Mouse (Mus musculus): Measurements from ENCODE around the gene Cyct. TPM values are rescaled to one million over a fixed set of nuclear protein-coding genes. Genes with fewer than 3 reads are reported as not detected.

Gene Cyct
- total RNA-seq, 2 experiments from 2014 or later = not detected

DNA sequence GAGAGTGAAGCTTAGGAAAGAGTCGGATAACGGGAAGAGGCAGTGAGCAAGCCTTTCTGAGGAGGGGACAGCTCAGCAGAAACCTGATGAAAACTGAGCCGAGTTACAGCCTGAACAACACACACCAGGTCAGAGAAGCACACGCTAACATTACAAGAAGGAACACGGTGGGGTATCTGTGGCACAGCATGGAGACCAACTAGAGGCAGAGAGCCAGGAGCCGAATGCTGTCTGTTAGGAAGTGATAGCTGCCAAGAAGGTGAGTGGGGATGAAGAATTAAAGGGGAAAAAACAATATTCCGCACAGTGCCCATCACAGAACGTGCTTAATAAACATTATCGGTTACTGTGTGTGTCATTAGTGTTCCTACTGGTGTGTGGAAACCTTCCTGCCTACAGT, 18.1 kb downstream of the Cyct start:
- DNase-seq (ENCODE audit: low spot score in 2 of 2) = no peak
- intact Hi-C loops (cut with DNase I) = no loop called here

DNA sequence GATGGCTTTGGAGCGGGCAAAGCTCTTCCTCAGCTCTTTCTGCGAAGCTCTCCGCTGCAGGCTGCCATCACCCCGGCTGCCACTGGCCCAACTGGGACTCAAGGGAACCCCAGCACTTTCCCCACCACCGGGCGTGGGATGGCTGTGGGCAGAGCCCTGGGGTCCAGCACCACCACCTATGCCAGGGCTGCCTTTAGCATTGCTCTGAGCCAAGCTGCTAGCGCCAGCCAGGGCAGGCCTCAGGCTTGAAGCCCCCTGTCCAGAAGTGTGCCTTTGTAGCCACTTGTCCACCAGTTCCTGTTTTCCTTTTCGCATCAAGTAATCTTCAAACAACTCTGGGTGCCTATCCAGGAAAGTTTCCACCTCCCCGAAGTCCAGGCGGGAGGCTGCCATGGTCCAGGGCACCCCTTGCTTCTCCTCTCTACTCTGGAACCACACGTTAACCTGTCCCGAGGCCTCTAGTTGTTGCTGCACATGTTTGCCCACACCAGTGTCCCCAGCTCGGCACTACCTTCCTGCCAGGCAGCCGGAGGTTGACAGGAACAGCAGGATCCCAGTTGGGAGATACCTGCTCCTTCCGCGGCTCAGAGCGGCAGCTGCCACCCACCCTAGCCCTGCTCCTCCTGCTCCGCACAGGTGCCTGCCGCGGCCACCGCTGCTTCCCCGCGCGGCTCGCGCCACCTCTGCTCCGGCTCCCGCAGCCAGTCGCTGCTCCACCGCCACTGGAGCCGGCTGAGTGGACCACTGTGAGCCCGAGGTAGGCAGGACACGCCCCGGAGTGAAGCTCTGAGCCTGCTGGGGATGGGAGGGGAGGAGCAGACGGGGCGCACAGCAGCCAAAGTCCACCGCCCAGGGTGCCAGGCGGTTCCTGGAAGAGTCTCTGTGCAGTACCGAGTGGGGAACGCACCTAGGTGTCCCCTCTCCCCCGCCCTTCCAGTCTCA, 21.8 kb downstream of the Cyct start, which contains the start of gene Pde11a:
Gene Pde11a, minus strand, starts transcription at position 560 of the 942 bp plus-strand sequence.
- intact Hi-C loops (cut with DNase I) = loop anchor here (5.0 kb wide), 1 partner anchor 81 kb away; no protein-coding TSS in a partner anchor
- DNase-seq (ENCODE audit: low spot score in 2 of 2) = peak; percentile 2 to 11

DNA sequence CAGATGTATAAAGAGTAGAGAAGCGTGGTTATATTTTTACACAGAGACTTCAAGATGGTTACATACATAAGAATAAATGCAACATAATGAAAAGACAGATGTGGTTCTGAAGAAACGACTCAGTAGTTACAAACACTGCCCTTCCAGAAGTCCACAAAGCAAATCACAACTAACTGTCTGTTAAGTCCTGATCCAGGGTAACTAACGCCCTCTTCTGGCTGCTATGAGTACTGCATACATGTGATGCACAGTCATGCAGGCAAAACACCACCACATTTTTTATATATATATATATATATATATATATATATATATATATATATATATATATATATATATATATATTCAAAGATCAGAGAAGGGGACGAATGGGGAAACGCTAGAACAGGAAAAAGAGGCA, 25.7 kb downstream of the Cyct start:
- intact Hi-C loops (cut with DNase I) = no loop called here
- DNase-seq (ENCODE audit: low spot score in 2 of 2) = no peak

GRCm38 (mm10) chr2:76332161-76332805, 28.0 kb downstream of the Cyct start:
- peak in 1 of 2 experiments; percentile 6 for DNase-seq (ENCODE audit: low spot score in 2 of 2)
- intact Hi-C loops (cut with DNase I) = no loop called here

DNA sequence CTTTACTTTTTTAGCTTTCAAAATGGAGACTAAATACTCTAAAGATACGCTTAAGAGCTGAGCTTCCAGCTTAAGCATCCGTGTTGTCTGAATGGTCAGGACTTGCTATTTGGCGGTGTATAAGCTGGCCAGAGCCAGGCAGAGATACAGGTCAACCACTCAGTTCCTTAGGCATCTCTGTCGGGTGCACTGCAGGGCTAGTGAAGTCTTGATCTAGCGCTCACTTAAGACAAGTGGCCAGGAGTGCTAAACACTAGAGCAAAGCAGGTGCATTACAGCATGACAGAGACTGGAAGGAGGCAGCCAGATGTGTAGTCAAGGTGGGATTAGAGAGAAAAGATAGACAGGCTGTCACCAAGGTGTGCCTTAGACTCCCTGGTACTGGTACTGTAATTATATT, 30.2 kb downstream of the Cyct start:
- intact Hi-C loops (cut with DNase I) = no loop called here
- DNase-seq (ENCODE audit: low spot score in 2 of 2) = no peak

DNA sequence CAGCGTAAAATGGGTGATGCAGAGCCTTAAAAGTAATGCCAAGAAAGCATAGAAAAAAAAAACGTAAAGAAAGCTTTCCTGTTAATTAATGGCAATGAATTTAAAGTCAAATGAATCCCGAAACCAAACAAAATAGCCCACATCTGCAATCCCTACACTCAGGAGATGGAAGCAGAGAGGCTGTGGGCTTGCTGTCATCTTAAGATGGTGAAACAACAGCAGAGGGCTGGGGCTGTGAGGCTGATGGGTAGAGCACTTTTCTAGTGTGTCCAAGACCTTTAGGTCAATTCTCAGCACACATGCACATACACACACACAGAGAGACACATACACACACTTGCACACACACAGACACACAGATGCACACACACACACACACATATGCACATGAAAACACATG, 34.1 kb downstream of the Cyct start:
- DNase-seq (ENCODE audit: low spot score in 2 of 2) = no peak
- intact Hi-C loops (cut with DNase I) = no loop called here

- DNase-seq (ENCODE audit: low spot score in 2 of 2) = no peak
- intact Hi-C loops (cut with DNase I) = no loop called here
Observed at GRCm38 (mm10) chr2:76324463-76324862, 35.8 kb downstream of the Cyct start.

DNA sequence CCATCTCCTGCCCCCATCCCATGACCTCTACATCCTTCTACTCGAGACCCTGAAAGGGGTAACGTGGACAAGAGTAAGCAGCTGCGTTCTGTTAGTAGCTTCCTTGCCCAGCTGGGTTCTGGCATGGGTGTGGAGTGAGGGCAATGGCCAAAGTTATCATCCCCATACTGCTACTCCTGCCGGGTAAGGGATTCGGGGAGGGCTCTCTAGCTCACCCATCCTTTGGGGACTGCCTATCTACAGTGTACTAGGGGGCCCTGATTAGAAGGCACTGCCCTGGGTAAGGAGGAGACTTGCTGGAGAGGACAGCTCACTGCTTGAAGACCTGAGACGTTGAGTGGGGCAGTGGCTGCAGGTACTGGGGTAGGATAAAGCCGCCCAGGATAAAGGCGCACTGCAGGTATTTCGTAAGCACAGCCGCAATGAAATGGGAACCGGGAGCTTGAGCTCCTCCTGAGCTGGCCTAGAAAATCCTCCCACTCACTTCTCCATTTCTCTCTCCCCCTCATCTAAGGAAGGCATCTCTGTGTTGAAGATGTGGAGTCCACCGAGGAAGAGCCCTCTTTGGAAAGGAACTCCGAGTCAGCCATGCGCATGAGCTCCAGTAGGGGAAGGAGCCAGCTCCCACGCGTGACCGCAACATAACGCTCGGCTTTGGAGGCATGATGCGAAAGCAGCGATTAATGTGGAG, 36.9 kb downstream of the Cyct start:
- DNase-seq (ENCODE audit: low spot score in 2 of 2) = peak in 1 of 2 experiments; percentile 64
- intact Hi-C loops (cut with DNase I) = no loop called here

DNA sequence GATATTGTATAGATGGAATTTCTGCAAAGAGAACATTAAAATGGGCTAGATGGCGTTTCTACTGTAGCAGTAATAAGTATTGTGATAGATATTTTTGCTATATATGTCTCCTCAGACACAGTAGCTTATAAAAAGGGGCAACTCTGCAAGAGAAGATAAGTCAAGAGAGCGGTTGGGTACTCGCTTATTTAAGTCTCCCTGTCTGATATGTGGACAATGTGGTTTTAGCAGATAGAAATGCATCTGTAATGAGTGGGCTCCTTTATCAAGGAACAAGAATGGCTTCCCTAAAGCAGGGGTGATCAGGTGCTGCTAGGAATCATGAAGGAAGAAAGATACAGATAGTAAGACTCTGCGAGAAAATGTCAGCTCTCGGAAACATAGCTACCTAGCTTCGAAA, 39.9 kb downstream of the Cyct start:
- no peak for DNase-seq (ENCODE audit: low spot score in 2 of 2)
- intact Hi-C loops (cut with DNase I) = no loop called here

DNA sequence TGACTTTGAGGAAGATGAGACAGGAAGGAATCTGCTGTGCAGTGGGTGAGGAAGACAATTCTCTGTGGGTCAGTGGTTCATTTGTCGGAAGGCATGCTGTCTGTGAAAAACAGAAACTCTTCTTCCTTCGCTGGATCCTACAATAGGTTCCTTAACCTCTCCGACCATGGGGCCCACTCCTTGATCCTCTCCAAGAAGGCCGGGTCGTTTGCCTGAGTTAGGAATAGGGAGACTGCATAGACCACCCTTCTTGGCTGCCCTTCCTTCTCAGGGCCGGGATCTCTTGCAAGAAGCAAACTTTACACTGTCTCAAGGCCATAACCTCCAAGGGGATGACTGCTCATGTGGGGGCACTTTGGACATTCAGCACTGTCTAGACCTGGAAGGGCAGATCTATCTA, 41.0 kb downstream of the Cyct start:
- DNase-seq (ENCODE audit: low spot score in 2 of 2) = no peak
- intact Hi-C loops (cut with DNase I) = no loop called here

Small RNA genes lying within 50 kb of the gene (microRNA-seq; reads per million reads assigned to microRNA genes)
- 0 reads per million in 2 experiments for gene Gm44337

Other genes with a start within 250 kb of the Cyct start
- gene Pde11a, start 21.7 kb downstream of the Cyct start, total RNA-seq (2021) = 1 to 10 TPM; 4.1 to 4.8 TPM
- 10 to 100 TPM; 37.4 to 42.8 TPM for gene Rbm45, start 9.5 kb upstream of the Cyct start, total RNA-seq (2021)
- gene Osbpl6, start 46.1 kb upstream of the Cyct start, total RNA-seq (2021) = 10 to 100 TPM; 49.0 to 54.3 TPM

Measured in left cerebral cortex, postnatal 25 days (tissue).